In the genomic region with DNA sequence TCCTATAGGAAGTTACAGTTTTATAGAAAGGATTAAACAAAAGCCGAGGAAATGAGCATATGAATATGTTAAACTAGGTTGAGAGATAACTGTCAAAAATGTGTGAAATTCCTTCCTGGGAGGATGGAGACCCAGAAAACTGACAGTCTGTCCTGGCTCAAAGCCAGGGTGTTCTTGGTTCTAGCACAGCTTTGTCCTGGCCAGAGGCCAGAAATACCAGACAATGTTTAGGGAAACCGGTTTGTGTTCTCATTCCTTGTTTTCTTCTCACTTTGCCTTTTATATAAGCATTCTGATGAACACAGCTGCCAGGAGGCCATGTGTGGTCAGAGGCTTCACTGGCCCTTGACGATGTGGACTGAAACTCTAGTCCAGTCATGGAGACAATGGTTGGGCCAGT, we compare ENCODE assay signal across 9 mouse cellular contexts.
DNase-seq lines count a peak whose midpoint lies in the region; ATAC-seq and TF ChIP-seq lines count a peak whose summit lies in the region.
"Had no signal": no experiment of that assay in that cellular context is flagged by ENCODE, and none has a peak within 500 bp of the region (broad histone marks: within the 10 kb centered on the region; RNA-seq: fewer than 3 reads in every experiment).

No protein-coding gene starts in this region.

- H3K4me1 ChIP-seq in heart, embryonic 11.5 days (ENCODE audit: control insufficient read depth, insufficient read depth, low read length): peaks cover 5% of the 10 kb centered on the region
- H3K4me1 ChIP-seq in cerebellum, adult 2 months (ENCODE audit: control insufficient read depth, insufficient read depth, low read length): peaks cover 4% of the 10 kb centered on the region
- no peaks in the 10 kb centered on the region for H3K4me1 ChIP-seq in midbrain, embryonic 10.5 days

- no peak overlapping the region for H3K9ac ChIP-seq in heart, embryonic 11.5 days (ENCODE audit: low read depth, low read length)

- TF ChIP-seq POLR2A in cerebellum, adult 2 months (IDR thresholded peaks at IDR 0.05; ENCODE audit: borderline replicate concordance, insufficient read depth, low read length): no peak

- H3K27ac ChIP-seq in heart, embryonic 11.5 days (ENCODE audit: low read depth, low read length): no peak overlapping the region
- H3K27ac ChIP-seq in cerebellum, adult 2 months (ENCODE audit: insufficient read depth, low read length): no peak overlapping the region
- H3K27ac ChIP-seq in midbrain, embryonic 10.5 days (replicated peaks): no peak overlapping the region
- H3K27ac ChIP-seq: macrophage had no signal

- no peak overlapping the region for H3K4me3 ChIP-seq in heart, embryonic 11.5 days (ENCODE audit: low read depth, low read length)
- no peak overlapping the region for H3K4me3 ChIP-seq in cerebellum, adult 2 months (replicated peaks; ENCODE audit: insufficient read depth, low read depth, low read length)
- H3K4me3 ChIP-seq in midbrain, embryonic 10.5 days: no peak overlapping the region

- H3K9me3 ChIP-seq in heart, embryonic 11.5 days (replicated peaks; ENCODE audit: control insufficient read depth, low read length): no peaks in the 10 kb centered on the region
- H3K9me3 ChIP-seq in midbrain, embryonic 10.5 days (replicated peaks): no peaks in the 10 kb centered on the region

- no peaks in the 10 kb centered on the region for H3K27me3 ChIP-seq in heart, embryonic 11.5 days (ENCODE audit: control insufficient read depth, insufficient read depth, low read length)
- H3K27me3 ChIP-seq in cerebellum, adult 2 months (ENCODE audit: control insufficient read depth, insufficient read depth, low read length): no peaks in the 10 kb centered on the region
- no peaks in the 10 kb centered on the region for H3K27me3 ChIP-seq in midbrain, embryonic 10.5 days (ENCODE audit: low read depth, poor library complexity, severe bottlenecking)

- no peak overlapping the region for H3K4me2 ChIP-seq in heart, embryonic 11.5 days

- H3K36me3 ChIP-seq in heart, embryonic 11.5 days (ENCODE audit: control insufficient read depth, insufficient read depth, low read length): no peaks in the 10 kb centered on the region
- no peaks in the 10 kb centered on the region for H3K36me3 ChIP-seq in midbrain, embryonic 10.5 days

- intact Hi-C loops in heart, postnatal 10 days (cut with DNase I): no loop called here

- peak; percentile 18 to 27 for DNase-seq in heart, postnatal 10 days
- peak; percentile 26 for DNase-seq in 3T3-L1 (ENCODE audit: low read depth, low spot score)
- DNase-seq in cerebellum, adult 2 months: peak; percentile 20 to 46
- DNase-seq in layer of hippocampus, adult 9-11 months: peak; percentile 63
- no peak for DNase-seq in neural tube, embryonic 10.5 days (ENCODE audit: extremely low spot score, low spot score)
- no peak for DNase-seq in midbrain, embryonic 10.5 days (ENCODE audit: low spot score)
- no peak for DNase-seq in thymus, postnatal 0 days (ENCODE audit: low spot score)

- 56% methylated on average over 3 of the region's 3 CpGs for WGBS in heart, embryonic 11.5 days (ENCODE audit: insufficient replicate concordance)
- WGBS in cerebellum, adult 2 months: 19% methylated on average over 3 of the region's 3 CpGs
- WGBS in midbrain, embryonic 10.5 days: 89% methylated on average over 3 of the region's 3 CpGs

- ATAC-seq in heart, embryonic 11.5 days (replicated peaks; ENCODE audit: insufficient number of reproducible peaks, low FRiP score, low TSS enrichment): no peak

- no peak for TF ChIP-seq CTCF in cerebellum, adult 2 months (IDR thresholded peaks at IDR 0.05; ENCODE audit: borderline replicate concordance, insufficient read depth, low read depth, low read length)

Comparison
In these comparisons a context has a peak if more than half of its experiments do, and no peak if none do; other contexts are left out.
1. DNase-seq: peak in heart, postnatal 10 days (2 of 2), 3T3-L1 (single experiment), cerebellum, adult 2 months (2 of 2) and layer of hippocampus, adult 9-11 months (single experiment); none in neural tube, embryonic 10.5 days (single experiment), midbrain, embryonic 10.5 days (single experiment) and thymus, postnatal 0 days (single experiment).